Mouse (Mus musculus) ES-E14 (cell line): ENCODE measurements around the gene Chrm5. TPM values are rescaled to one million over a fixed set of nuclear protein-coding genes. Genes with fewer than 3 reads are reported as not detected.
A peak's percentile ranks its signal among the peaks of the same experiment; 100 is the strongest.

Source experiments
- DNase-seq: peaks from one replicate; pipeline ENCODE4 v3.0.0-alpha.2; 2013; ENCODE audit warnings: low read depth, low spot score
- H3K27ac ChIP-seq: 2 replicates; pipeline ENCODE4 v1.5.1; 2012; ENCODE audit warnings: low read depth, mild to moderate bottlenecking, low read length, moderate library complexity, mixed read lengths; ENCODE audit not compliant: poor library complexity, insufficient read depth, severe bottlenecking
- H3K36me3 ChIP-seq: 2 replicates; pipeline ENCODE4 v1.6.1; 2012; ENCODE audit warnings: mild to moderate bottlenecking, low read length, moderate library complexity, mixed read lengths; ENCODE audit not compliant: control insufficient read depth, poor library complexity, insufficient read depth, severe bottlenecking
- H3K4me1 ChIP-seq, 2 experiments: fragments of 150-350 bp in 1 of 2; sonication (generic) in 1 of 2; 2 replicates each; pipeline ENCODE4 v1.6.1; 2012; ENCODE audit warnings: low read length in 2 of 2, mild to moderate bottlenecking in 1 of 2, mixed read lengths in 1 of 2; ENCODE audit not compliant: control insufficient read depth in 2 of 2, insufficient read depth in 2 of 2, poor library complexity in 1 of 2
- H3K4me3 ChIP-seq, 2 experiments: fragments of 150-350 bp in 1 of 2; sonication (generic) in 1 of 2; 2 replicates each; pipeline ENCODE4 v1.5.1; 2012; ENCODE audit warnings: low read length in 2 of 2, low read depth in 1 of 2, mild to moderate bottlenecking in 1 of 2, mixed read lengths in 1 of 2; ENCODE audit not compliant: insufficient read depth in 1 of 2, poor library complexity in 1 of 2, severe bottlenecking in 1 of 2
- H3K9ac ChIP-seq: 2 replicates; pipeline ENCODE4 v1.6.1; 2012; ENCODE audit warnings: low read depth, mild to moderate bottlenecking, low read length, mixed read lengths; ENCODE audit not compliant: poor library complexity, insufficient read depth, severe bottlenecking
- H3K9me3 ChIP-seq: fragments of 150-350 bp; sonication (generic); 2 replicates; pipeline ENCODE4 v1.6.1; 2012; ENCODE audit warnings: low read depth, mild to moderate bottlenecking, low read length; ENCODE audit not compliant: control insufficient read depth, insufficient read depth
- CHD2 ChIP-seq: IDR thresholded peaks from 2 replicates; pipeline ENCODE4 v1.6.1; 2014; ENCODE audit warnings: mild to moderate bottlenecking, low read depth, low read length, inconsistent platforms
- HCFC1 ChIP-seq: IDR thresholded peaks from 2 replicates; pipeline ENCODE4 v1.6.1; 2012; ENCODE audit warnings: low read length, inconsistent platforms, borderline replicate concordance; ENCODE audit not compliant: insufficient read depth
- MAFK ChIP-seq: IDR thresholded peaks from 2 replicates; pipeline ENCODE4 v1.6.1; 2014; ENCODE audit warnings: mild to moderate bottlenecking, low read depth, low read length, inconsistent platforms; ENCODE audit not compliant: insufficient read depth
- ZC3H11A ChIP-seq: IDR thresholded peaks from 2 replicates; pipeline ENCODE4 v1.6.1; 2012; ENCODE audit warnings: low read depth, mild to moderate bottlenecking, inconsistent platforms, low read length, borderline replicate concordance
- ZNF384 ChIP-seq: IDR thresholded peaks from 2 replicates; pipeline ENCODE4 v1.6.1; 2012; ENCODE audit warnings: low read depth, low read length, inconsistent platforms
- in situ Hi-C, 2 experiments: fragments of 600-800 bp; cut with MboI; formaldehyde crosslinking; loops; one replicate each; pipeline ENCODE4 v1.15.1; 2025; ENCODE audit warnings: low sequenced_read_pairs in 2 of 2, inconsistent platforms in 1 of 2; ENCODE audit not compliant: unreplicated experiment in 2 of 2
- total RNA-seq: library from RNA; depleted of rRNA; stranded (reverse); fragments of 300-350 nt; gene quantifications from 2 replicates; pipeline ENCODE4 v1.2.3, GENCODE M21; 2012

The Chrm5 gene
- total RNA-seq, 1 experiment = not detected

- in situ Hi-C loops = no loop called here
- no peaks in the 10 kb centered on the region for H3K36me3 ChIP-seq
- H3K9me3 ChIP-seq = no peaks in the 10 kb centered on the region
- H3K4me3 ChIP-seq = peak overlapping the region; percentile 85 to 93
- H3K9ac ChIP-seq = peak overlapping the region; percentile 77
- H3K4me1 ChIP-seq = peaks cover 6 to 8% of the 10 kb centered on the region in 2 experiments; a peak in 3 of 4 replicates
- no peak overlapping the region; the same call in 1 of the 2 replicates for H3K27ac ChIP-seq
- DNase-seq = no peak
- TF ChIP-seq HCFC1 (no peak), ZNF384 (no peak), ZC3H11A (no peak), CHD2 (no peak), MAFK (no peak)
These were observed 13.1 kb upstream of the Chrm5 start for GRCm38 (mm10) chr2:112493539-112494260.

GRCm38 (mm10) chr2:112492856-112493538, 12.4 kb upstream of the Chrm5 start, which contains the start of gene Aven:
TSS of gene Aven (plus strand) at chr2:112492964.
- no peak for DNase-seq
- H3K4me3 ChIP-seq = peak within 1 kb of the TSS; percentile 85 to 93
- H3K9me3 ChIP-seq = no peaks in the 10 kb centered on the region
- H3K27ac ChIP-seq = peak within 1 kb of the TSS; percentile 75; the same call in 1 of the 2 replicates
- TF ChIP-seq ZNF384 = no peak
- H3K9ac ChIP-seq = peak within 1 kb of the TSS; percentile 96
- in situ Hi-C loops = no loop called here
- H3K4me1 ChIP-seq = peaks cover 2 to 8% of the 10 kb centered on the region in 2 experiments; a peak in 3 of 4 replicates
- H3K36me3 ChIP-seq = no peaks in the 10 kb centered on the region

GRCm38 (mm10) chr2:112492431-112492855, 11.9 kb upstream of the Chrm5 start:
- TF ChIP-seq ZNF384 (no peak), ZC3H11A (no peak), HCFC1 (no peak), CHD2 (no peak), MAFK (no peak)
- Histone ChIP-seq H3K4me3 (peak overlapping the region; percentile 85 to 93), H3K4me1 (peaks cover 2 to 8% of the 10 kb centered on the region in 2 experiments; a peak in 3 of 4 replicates), H3K9ac (peak overlapping the region; percentile 96), H3K36me3 (no peaks in the 10 kb centered on the region), H3K27ac (no peak overlapping the region), H3K9me3 (no peaks in the 10 kb centered on the region)
- in situ Hi-C loops = no loop called here
- no peak for DNase-seq

- TF ChIP-seq ZC3H11A (no peak), ZNF384 (no peak), HCFC1 (no peak), CHD2 (no peak), MAFK (no peak)
- in situ Hi-C loops = no loop called here
- no peaks in the 10 kb centered on the region for H3K36me3 ChIP-seq
- H3K4me3 ChIP-seq = no peak overlapping the region
- H3K9me3 ChIP-seq = no peaks in the 10 kb centered on the region
- peaks cover 0 to 8% of the 10 kb centered on the region in 2 experiments; a peak in 2 of 4 replicates for H3K4me1 ChIP-seq
- 0 out of 2 replicates have a peak overlapping the region, but pooled peaks have one; percentile 6 for H3K9ac ChIP-seq
- no peak overlapping the region for H3K27ac ChIP-seq
- no peak for DNase-seq
These were observed 11.1 kb upstream of the Chrm5 start for GRCm38 (mm10) chr2:112491629-112492028.
